Comparison of ENCODE assay signal across 8 mouse cellular contexts in the genomic region with DNA sequence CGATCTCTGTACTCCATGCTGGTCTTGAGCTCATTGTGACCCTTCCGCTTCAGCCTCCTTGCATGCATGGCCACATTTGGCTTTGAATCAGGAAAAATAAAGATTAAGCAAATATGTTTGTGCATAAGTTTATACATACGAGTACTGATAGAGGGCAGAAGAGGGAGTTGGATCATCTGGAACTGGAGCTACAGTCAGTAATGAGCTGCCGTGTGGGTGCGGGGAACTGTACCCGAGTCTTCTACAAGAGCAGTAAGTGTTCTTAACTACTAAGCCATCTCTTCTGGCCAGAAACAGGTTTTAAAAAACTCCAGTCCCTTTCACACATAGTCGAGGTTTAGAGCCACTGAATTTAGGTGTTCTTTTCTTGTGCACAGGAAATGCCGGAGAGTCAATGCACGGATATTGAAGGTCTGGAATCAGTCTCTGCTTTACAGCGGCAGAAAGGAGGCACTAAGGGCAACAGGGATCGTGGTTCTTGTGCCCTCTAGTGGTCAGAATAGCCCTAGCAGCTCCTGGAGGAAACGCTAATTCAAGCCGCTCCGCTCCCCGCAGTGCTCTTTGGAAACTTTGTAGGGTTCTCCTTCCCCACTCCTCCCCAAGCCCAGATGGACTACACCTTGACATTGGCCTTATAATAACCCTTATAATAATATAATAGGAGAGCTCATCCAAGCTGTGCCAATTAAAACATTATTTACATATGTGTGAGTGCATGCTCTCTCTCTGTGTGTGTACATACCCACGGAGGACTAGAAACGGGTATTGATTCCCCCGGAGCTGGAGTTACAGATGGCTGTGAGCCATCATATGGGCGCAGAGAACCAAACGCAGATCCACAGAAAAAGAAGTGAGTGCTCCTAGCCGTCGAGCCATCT. TPM values are rescaled to one million over a fixed set of nuclear protein-coding genes. Genes with fewer than 3 reads are reported as not detected.
DNase-seq lines count a peak whose midpoint lies in the region; ATAC-seq and TF ChIP-seq lines count a peak whose summit lies in the region.

No protein-coding gene starts in this region.

- no peak for TF ChIP-seq POLR2A in cerebellum, adult 2 months (IDR thresholded peaks at IDR 0.05; ENCODE audit: borderline replicate concordance, insufficient read depth, low read length)

- peak overlapping the region; percentile 4 for H3K4me3 ChIP-seq in cerebellum, adult 2 months (replicated peaks; ENCODE audit: insufficient read depth, low read depth, low read length)
- H3K4me3 ChIP-seq in forebrain, embryonic 16.5 days (replicated peaks; ENCODE audit: low read length), result peak overlapping the region; percentile 26
- H3K4me3 ChIP-seq in lung, embryonic 14.5 days (ENCODE audit: low read depth, low read length), result no peak overlapping the region

- no peak overlapping the region for H3K9ac ChIP-seq in forebrain, embryonic 16.5 days (replicated peaks; ENCODE audit: low read depth, low read length)
- H3K9ac ChIP-seq in lung, embryonic 14.5 days, result no peak overlapping the region

- H3K4me1 ChIP-seq in cerebellum, adult 2 months (ENCODE audit: control insufficient read depth, insufficient read depth, low read length), result no peaks in the 10 kb centered on the region
- no peaks in the 10 kb centered on the region for H3K4me1 ChIP-seq in forebrain, embryonic 16.5 days (replicated peaks; ENCODE audit: control insufficient read depth, insufficient read depth, low read length)
- no peaks in the 10 kb centered on the region for H3K4me1 ChIP-seq in lung, embryonic 14.5 days (ENCODE audit: insufficient read depth)

- TF ChIP-seq CTCF in cerebellum, adult 2 months (IDR thresholded peaks at IDR 0.05; ENCODE audit: borderline replicate concordance, insufficient read depth, low read depth, low read length), result peak; percentile 92
- TF ChIP-seq CTCF in lung, embryonic 14.5 days (IDR thresholded peaks at IDR 0.05; ENCODE audit: low read depth), result peak; percentile 95

- H3K27me3 ChIP-seq in cerebellum, adult 2 months (ENCODE audit: control insufficient read depth, insufficient read depth, low read length), result no peaks in the 10 kb centered on the region
- no peaks in the 10 kb centered on the region for H3K27me3 ChIP-seq in forebrain, embryonic 16.5 days (replicated peaks; ENCODE audit: control insufficient read depth, insufficient read depth, low read length)
- H3K27me3 ChIP-seq in lung, embryonic 14.5 days (ENCODE audit: insufficient read depth, low read length), result no peaks in the 10 kb centered on the region

- peak overlapping the region; percentile 43 for H3K4me2 ChIP-seq in forebrain, embryonic 16.5 days (ENCODE audit: low read length)
- peak overlapping the region; percentile 47 for H3K4me2 ChIP-seq in lung, embryonic 14.5 days

- whole genome bisulfite sequencing in cerebellum, adult 2 months, result 16% methylated on average over 22 of the region's 22 CpGs
- 31% methylated on average over 22 of the region's 22 CpGs for WGBS in forebrain, embryonic 16.5 days
- WGBS in lung, embryonic 14.5 days, result 20% methylated on average over 22 of the region's 22 CpGs

- H3K27ac ChIP-seq in cerebellum, adult 2 months (ENCODE audit: insufficient read depth, low read length), result no peak overlapping the region
- H3K27ac ChIP-seq in forebrain, embryonic 16.5 days (ENCODE audit: low read length), result no peak overlapping the region
- no peak overlapping the region for H3K27ac ChIP-seq in lung, embryonic 14.5 days (ENCODE audit: low read depth)

- no peaks in the 10 kb centered on the region for H3K36me3 ChIP-seq in forebrain, embryonic 16.5 days (ENCODE audit: control insufficient read depth, insufficient read depth)
- H3K36me3 ChIP-seq in lung, embryonic 14.5 days (ENCODE audit: insufficient read depth), result no peaks in the 10 kb centered on the region

- H3K9me3 ChIP-seq in forebrain, embryonic 16.5 days (ENCODE audit: control insufficient read depth, low read length), result no peaks in the 10 kb centered on the region
- H3K9me3 ChIP-seq in lung, embryonic 14.5 days (ENCODE audit: low read depth, low read length), result no peaks in the 10 kb centered on the region

- peak; percentile 85 for DNase-seq in NIH3T3 (ENCODE audit: low read depth)
- DNase-seq in cerebellum, adult 2 months, result peak; percentile 64 to 75
- DNase-seq in heart, postnatal 4 days, result peak; percentile 86
- DNase-seq in layer of hippocampus, adult 18-20 months (ENCODE audit: low spot score in 2 of 2), result peak; percentile 39 to 85
- peak; percentile 91 for DNase-seq in lung, embryonic 14.5 days
- peak; percentile 80 for DNase-seq in thymus, postnatal 14 days

- ATAC-seq in forebrain, embryonic 16.5 days, result peak; percentile 79
- peak; percentile 85 for ATAC-seq in lung, embryonic 14.5 days (ENCODE audit: insufficient read depth)
- peak; percentile 83 for ATAC-seq in neutrophil, adult 5-6 weeks (ENCODE audit: extremely low read depth, insufficient number of reproducible peaks, low FRiP score, poor library complexity, severe bottlenecking)

RNA-seq across cellular contexts. Expression of a gene that starts 21.4 kb away (rescaled TPM):
- polyA plus RNA-seq in cerebellum, adult 2 months (2012; rRNA removed), result 148 and 153 TPM in 2 replicates
- polyA plus RNA-seq in forebrain, embryonic 16.5 days (2015; fragmentation: Nextera tagmentation; extraction: Ambion mirVana), result 261 and 277 TPM in 2 replicates
- 10 to 100 TPM; 32.9 to 36.0 TPM for total RNA-seq in heart, postnatal 4 days (2021)
- total RNA-seq in layer of hippocampus, adult 18-20 months (2021), result 100 to 1,000 TPM; 108 to 115 TPM
- 56.7 and 67.2 TPM in 2 replicates for polyA plus RNA-seq in lung, embryonic 14.5 days (2014; fragmentation: Nextera tagmentation; extraction: Ambion mirVana)
- 187 and 202 TPM in 2 replicates for total RNA-seq in neutrophil, adult 5-6 weeks (2017)

RNA-seq across cellular contexts. Expression of a gene that starts 50.3 kb away (rescaled TPM):
- 1,376 and 1,380 TPM in 2 replicates for polyA plus RNA-seq in cerebellum, adult 2 months (2012; rRNA removed)
- polyA plus RNA-seq in forebrain, embryonic 16.5 days (2015; fragmentation: Nextera tagmentation; extraction: Ambion mirVana), result 4.1 and 5.3 TPM in 2 replicates
- total RNA-seq in heart, postnatal 4 days (2021), result 10 to 100 TPM in 1 of 2 experiments, 1 to 10 TPM in 1; 8.2 to 10.4 TPM
- total RNA-seq in layer of hippocampus, adult 18-20 months (2021), result 100 to 1,000 TPM; 669 to 714 TPM
- 0.93 and 1.3 TPM in 2 replicates for polyA plus RNA-seq in lung, embryonic 14.5 days (2014; fragmentation: Nextera tagmentation; extraction: Ambion mirVana)
- total RNA-seq in neutrophil, adult 5-6 weeks (2017), result 2.0 TPM in 1 of 2 replicates, not detected in the other

Comparison
In these comparisons a context has a peak if more than half of its experiments do, and no peak if none do; other contexts are left out.
1. RNA of a gene that starts 50.3 kb away (total RNA-seq): 669 to 714 TPM in layer of hippocampus, adult 18-20 months; 8.2 to 10.4 TPM in heart, postnatal 4 days and 2.0 TPM in neutrophil, adult 5-6 weeks; every median in the first group is over 10 times any median in the second.
2. Peak in every context shown above with its lines, with median percentiles within 50 percentile points of each other: DNase-seq and ATAC-seq.